Mouse (Mus musculus) CD8-positive naive resting alpha-beta T cell, adult 2 months (primary cell): ENCODE measurements around the gene Mepce.

Source experiments
- DNase-seq, 2 experiments: peaks; one replicate each; pipeline ENCODE4 v3.0.0; 2022; ENCODE audit warnings: low read depth in 2 of 2, low spot score in 2 of 2

Gene Mepce

DNA sequence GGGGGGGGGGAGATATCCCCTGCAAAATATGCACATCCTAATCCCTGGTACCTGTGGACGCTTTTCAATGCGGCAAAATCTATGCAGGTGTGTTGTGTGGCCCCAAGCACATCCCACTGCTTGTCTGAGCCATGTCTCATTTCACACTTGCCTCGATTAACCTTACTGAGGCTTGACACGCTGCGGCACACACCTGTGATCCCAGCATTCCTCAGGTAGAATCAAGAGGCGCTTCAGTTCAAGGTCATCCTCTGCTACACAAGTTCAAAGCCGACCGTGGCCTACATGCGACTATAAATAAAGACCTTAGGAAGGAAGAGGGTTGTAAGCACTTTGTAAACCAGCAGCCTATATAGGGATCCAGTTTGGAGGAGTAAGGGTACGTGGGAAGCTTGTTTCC is 45.4 kb downstream of the Mepce start:
- DNase-seq = no peak

DNA sequence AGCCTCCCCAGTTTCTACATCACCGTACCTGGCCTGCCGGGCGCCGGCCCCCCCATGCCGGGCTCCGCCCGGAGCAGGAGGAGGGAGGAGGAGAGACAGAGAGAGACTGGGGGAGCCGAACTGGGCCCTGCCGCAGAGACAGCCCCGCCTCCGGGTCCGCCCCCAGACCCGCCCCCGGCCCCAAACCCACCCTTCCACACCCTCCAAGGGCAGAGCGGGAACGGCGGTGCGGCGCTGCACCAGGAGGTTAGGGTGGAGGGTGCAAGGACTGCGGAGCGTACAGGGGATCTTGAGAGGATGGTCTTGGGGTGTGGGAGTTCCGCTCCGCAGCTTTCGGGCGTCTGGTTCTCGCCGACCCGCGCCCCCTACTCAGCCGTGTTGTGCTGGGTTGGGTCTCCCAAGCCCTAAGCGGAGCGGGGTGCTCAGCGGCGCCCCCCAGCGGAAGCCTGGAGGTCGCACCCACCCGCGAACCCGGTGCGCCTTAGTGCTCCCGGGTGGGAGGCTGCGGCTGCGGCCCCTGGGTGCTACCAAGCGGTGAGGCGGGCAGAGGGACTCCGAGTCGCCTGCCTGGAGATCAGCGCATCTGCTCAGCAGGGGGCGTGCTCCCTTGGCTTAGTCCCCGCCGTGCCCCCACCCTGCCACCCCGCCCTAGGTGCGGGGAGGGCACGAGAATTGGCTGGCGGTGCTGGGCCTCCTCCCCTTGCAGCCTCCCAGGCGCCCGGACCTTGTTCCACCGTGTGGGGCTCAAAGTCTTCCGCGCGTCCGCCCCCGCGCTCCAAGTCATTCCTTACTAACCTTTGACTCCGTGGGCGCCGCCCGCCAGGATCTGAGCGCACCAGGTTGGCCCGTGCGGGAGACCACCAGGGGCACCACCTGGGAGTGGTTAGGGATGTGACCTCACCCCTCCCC is 46.2 kb downstream of the Mepce start, which contains the start of gene Nyap1:
Gene Nyap1, minus strand, starts transcription at position 585 of the 909 bp plus-strand sequence.
- peak; percentile 75 to 79 for DNase-seq

DNA sequence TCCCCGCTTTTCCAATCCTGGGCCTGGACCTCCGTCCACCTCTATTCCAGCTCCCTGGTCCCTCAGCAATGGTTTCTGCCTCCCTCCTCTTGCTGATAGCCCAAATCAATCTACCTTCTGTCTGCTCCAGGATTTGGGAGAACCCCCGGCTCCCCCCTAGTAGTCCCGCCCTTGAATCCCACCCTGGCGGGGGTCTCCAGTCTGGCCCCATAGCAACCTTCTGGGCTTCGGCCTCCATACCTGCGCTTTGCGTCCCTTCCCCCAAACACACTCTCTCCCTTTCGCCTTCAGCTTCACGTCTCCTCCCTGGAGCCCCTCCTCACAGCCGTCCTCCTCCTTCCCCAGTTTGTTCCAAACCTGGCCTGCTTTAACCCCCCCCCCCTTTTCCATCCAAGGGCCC is 46.9 kb downstream of the Mepce start:
- no peak for DNase-seq

DNA sequence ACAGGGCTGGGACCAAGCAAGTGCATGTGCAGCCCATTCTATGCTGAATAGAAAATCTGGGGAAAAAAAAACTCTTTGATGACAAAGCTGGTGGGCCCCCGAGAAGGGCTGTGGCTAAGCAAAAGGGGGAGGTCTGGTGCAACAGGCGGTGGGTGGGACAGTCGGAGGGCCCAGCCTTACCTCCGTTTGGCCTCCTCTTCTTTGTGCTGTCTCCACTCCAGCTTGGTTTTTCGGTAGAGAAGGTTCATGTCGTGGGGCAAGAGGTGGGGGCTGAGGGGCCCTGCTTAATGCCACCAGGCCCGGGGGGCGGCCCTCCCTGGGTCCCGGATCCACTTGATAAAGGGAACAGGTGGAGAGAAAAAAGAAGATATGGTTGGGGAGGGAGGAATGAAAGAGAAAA is 48.0 kb downstream of the Mepce start:
- DNase-seq = no peak

DNA sequence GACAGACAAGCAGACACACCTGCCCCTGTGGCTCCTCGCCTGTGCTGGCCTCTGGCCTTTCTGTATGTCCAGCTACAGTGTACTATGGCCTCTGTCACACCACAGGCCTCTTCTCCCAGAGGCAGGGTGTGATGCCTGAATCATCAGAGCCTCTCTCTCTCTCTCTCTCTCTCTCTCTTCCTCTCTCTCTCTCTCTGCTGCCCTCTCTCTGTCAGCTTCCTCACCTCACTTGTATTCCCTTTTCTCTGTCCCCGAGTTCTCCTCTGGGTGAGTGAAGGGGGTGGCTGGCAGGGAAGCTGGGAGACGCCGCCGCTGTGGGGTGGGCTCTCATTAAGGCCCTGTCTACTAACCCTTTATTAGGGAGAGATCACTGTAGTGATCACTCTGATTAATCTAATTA is 48.9 kb downstream of the Mepce start:
- DNase-seq = no peak

DNA sequence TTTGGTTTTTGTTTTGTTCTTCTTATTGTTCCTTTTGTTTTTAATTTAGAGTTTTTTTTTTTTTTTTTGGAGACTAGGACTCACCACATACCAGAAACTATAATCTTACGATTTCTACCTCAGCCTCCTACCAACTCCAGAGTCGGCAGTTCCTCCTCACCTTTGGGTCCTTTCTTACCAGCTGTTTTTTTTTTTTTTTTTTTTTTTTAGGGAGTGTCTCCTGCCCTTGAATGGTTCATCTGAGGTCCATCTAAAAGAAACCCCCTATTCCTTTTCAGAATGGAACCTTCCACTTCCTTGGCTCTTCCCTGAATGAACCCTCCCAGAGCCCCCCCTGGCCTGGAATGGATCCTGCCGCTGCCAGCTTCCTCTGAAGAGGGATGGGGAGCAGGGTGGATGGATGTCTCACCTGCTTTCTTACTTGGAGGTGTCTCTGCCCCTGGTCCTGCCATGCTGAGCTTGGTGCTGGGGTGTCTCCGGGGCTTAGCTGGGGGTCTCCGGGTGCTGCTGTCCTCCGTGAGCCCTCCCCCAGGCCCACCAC is 50.0 kb downstream of the Mepce start:
- no peak for DNase-seq

DNA sequence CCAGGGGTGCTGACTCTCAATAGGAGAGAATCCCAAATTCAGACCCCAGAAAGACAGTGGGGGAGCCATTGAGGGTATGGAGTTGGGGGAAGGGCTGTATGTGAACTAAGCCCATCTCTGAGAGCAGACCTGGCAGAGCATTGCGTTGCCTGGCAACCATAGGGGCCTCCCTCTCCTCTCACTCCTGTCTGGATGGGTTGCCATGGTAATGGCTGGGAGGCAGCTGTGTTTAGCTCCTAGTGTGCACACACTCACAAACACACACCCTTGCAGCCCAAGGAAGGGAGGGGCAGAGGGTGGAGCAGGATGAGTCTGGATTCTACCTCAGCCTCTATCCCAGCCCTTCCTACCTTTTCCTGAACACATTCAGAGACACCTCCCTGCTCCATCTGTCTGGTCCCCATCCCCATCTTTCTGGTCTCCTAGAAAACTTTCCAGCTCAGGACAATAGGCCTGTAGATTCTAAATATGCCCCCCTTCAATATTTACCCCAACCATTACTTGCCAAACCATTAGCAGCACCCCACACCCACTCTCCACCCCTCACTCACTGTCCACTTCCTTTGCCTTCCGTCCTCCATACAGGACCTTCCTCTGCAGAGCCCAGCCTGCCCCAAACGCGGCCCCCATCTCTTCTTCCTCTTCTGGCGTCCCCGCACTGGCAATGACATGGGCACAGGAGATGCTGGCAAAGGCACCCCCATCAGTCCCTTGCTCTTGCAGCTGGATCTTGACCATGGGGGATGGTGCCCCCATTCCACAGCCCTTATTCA is 53.0 kb downstream of the Mepce start:
- no peak for DNase-seq

DNA sequence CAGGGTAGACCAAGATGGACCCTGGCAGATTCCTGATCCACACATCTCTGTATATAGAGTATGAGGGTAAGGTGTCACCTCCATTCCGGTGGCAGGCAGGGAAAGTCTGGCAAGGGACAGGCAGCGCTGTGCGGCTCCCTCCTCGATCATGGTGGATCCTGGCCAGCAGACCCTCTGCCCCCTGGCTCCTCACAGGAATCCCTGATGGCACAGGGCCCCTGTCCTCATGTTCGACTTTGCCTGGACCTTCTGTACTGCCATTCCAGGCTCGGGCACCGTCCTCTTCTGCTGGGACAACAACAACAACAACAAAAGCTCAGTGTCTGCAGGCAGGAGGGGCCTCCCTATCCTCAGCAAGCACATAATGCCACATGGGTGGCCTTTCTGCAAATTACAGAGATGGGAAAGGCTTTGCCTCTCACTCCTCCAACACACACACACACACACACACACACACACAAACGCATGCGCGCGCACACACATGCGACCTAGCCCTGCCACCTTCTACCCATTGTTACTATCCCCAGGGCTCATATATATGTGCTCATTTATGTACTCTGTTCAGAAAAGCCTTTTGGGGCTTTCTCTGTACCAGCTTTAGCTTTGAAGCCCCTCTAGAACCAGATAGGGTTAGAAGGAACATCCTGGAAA is 53.7 kb downstream of the Mepce start:
- DNase-seq = no peak
